Mouse (Mus musculus): ENCODE measurements around the gene Rsph1. TPM values are rescaled to one million over a fixed set of nuclear protein-coding genes. Genes with fewer than 3 reads are reported as not detected.
A peak's percentile ranks its signal among the peaks of the same experiment; 100 is the strongest.

Rsph1 gene
- polyA plus RNA-seq, 1 experiment: 10.4 TPM

DNA sequence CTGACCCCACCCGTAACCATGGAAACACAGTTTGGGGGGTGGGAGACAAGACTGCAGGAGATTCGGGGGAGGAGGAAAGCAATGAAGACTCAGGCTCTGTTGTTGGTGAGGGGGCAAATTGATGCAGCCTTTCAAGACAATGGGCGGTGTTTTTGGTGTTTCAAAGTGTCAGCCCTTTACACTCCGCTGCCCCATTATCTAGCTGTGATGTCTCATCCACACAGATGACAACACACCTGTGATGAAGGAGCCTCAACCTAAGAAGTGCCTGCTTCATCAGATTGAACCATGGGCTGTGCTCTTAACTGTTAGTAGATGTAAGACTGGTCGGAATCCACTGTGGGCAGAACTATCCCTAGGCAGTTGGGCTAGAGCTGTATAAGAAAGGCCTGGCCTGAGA, 13.4 kb downstream of the Rsph1 start:
- H3K4me1 ChIP-seq (ENCODE audit: control insufficient read depth, insufficient read depth, low read length): peaks cover 17% of the 10 kb centered on the region
- no peak for TF ChIP-seq POLR2A (IDR thresholded peaks at IDR 0.05; ENCODE audit: borderline replicate concordance, control insufficient read depth, low read depth, low read length)
- no peak overlapping the region for H3K4me3 ChIP-seq (replicated peaks; ENCODE audit: control insufficient read depth, low read depth, low read length)
- 79% methylated on average over 5 of the region's 5 CpGs for WGBS
- H3K27ac ChIP-seq (ENCODE audit: control insufficient read depth, insufficient read depth, low read depth, low read length, poor library complexity): no peak overlapping the region

DNA sequence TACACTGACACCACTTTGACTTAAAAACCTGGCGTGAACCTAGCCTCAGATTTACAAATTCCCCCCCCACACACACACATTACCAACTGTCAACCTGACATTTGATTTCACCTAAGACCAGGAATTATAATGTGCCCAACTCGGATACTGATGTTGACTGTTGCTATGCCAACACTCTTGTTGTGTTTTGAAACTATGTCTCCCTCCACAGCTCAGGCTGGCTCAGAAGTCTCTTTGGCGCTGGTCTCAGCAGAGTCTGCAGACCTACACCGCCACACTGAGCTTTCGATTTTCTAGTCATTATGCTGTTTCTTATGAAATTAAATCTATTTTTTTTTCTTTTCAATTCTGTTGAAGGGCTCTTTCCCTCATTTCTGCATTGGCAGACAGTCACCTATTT, 14.5 kb downstream of the Rsph1 start:
- 76% methylated on average over 5 of the region's 5 CpGs for WGBS
- no peak for TF ChIP-seq CTCF (IDR thresholded peaks at IDR 0.05; ENCODE audit: control insufficient read depth, insufficient read depth, low read length)
- no peak for TF ChIP-seq POLR2A (IDR thresholded peaks at IDR 0.05; ENCODE audit: borderline replicate concordance, control insufficient read depth, low read depth, low read length)
- Histone ChIP-seq H3K4me3 (replicated peaks; ENCODE audit: control insufficient read depth, low read depth, low read length) (no peak overlapping the region), H3K4me1 (ENCODE audit: control insufficient read depth, insufficient read depth, low read length) (peaks cover 14% of the 10 kb centered on the region), H3K27ac (ENCODE audit: control insufficient read depth, insufficient read depth, low read depth, low read length, poor library complexity) (no peak overlapping the region)

DNA sequence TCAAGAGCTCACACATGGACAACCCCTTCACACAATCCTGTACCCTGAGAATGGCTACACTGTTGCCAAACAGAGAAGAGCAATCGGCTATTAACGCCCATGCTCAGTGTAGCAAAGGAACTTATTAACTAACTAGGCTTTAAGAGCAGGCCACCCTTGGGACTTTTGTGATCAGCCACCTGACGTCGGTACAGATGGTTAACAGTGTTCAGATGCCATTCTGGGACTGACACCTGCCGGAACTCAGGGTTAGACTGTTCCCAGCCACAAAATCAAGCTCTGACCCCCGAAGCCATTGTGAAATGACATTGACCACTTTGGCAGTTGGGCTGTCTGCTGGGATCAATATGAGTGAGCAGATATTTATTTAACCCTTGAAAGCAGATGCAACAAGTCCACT, 15.8 kb downstream of the Rsph1 start:
- WGBS: 65% methylated on average over 6 of the region's 6 CpGs
- H3K27ac ChIP-seq (ENCODE audit: control insufficient read depth, insufficient read depth, low read depth, low read length, poor library complexity): no peak overlapping the region

DNA sequence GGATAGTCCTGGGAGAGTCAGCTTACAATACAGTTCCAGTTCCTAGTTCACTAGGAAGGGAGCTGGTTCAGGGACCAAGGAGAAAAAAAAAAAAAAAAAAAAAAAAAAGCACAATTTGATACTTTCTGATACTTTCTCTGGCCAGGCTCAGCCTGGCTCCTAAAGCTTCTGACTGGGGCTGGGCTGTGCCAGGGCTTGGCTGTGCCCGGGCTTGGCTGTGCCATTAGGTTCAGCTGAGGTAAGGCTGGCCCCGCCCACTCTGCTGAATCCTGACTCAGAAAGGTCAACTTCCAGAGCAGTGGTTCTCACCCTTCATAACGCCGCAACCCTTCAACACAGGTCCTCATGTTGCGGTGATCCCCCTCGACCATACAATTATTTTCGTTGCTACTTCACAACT, 16.8 kb downstream of the Rsph1 start:
- WGBS: 78% methylated on average over 7 of the region's 7 CpGs

More for the DNA sequence above, 15.8 kb downstream of the Rsph1 start:
- H3K4me1 ChIP-seq (ENCODE audit: control insufficient read depth, insufficient read depth, low read length): peaks cover 10% of the 10 kb centered on the region
- no peak for TF ChIP-seq CTCF (IDR thresholded peaks at IDR 0.05; ENCODE audit: control insufficient read depth, insufficient read depth, low read length)
- TF ChIP-seq POLR2A (IDR thresholded peaks at IDR 0.05; ENCODE audit: borderline replicate concordance, control insufficient read depth, low read depth, low read length): no peak
- H3K4me3 ChIP-seq (replicated peaks; ENCODE audit: control insufficient read depth, low read depth, low read length): no peak overlapping the region

DNA sequence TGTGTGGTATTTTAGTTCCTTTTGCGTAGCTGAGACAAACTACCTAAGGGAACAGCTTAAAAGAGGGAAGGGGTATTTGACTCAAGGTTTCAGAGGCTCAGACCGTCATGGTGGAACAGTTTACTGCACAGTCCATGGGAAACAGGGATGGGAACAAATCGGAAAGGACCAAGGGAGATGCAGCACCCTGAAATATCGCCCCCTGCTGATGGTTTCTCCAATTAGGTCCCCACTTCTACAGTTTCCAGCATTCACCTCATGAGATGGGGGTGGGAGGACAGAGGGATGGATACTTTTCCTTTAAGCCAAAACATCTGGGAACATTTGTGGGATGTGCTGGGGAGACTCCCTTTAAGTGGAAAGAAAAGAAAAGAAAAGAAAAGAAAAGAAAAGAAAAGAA, 17.4 kb downstream of the Rsph1 start:
- Histone ChIP-seq H3K4me3 (replicated peaks; ENCODE audit: control insufficient read depth, low read depth, low read length) (no peak overlapping the region), H3K27ac (ENCODE audit: control insufficient read depth, insufficient read depth, low read depth, low read length, poor library complexity) (no peak overlapping the region), H3K4me1 (ENCODE audit: control insufficient read depth, insufficient read depth, low read length) (peaks cover 4% of the 10 kb centered on the region)
- TF ChIP-seq CTCF (IDR thresholded peaks at IDR 0.05; ENCODE audit: control insufficient read depth, insufficient read depth, low read length): peak; percentile 38; the same call in 1 of the 2 replicates
- TF ChIP-seq POLR2A (IDR thresholded peaks at IDR 0.05; ENCODE audit: borderline replicate concordance, control insufficient read depth, low read depth, low read length): no peak
- WGBS: 68% methylated on average over 4 of the region's 4 CpGs

More for the DNA sequence above, 16.8 kb downstream of the Rsph1 start:
- peaks cover 4% of the 10 kb centered on the region for H3K4me1 ChIP-seq (ENCODE audit: control insufficient read depth, insufficient read depth, low read length)
- no peak overlapping the region for H3K27ac ChIP-seq (ENCODE audit: control insufficient read depth, insufficient read depth, low read depth, low read length, poor library complexity)
- no peak overlapping the region for H3K4me3 ChIP-seq (replicated peaks; ENCODE audit: control insufficient read depth, low read depth, low read length)
- no peak for TF ChIP-seq CTCF (IDR thresholded peaks at IDR 0.05; ENCODE audit: control insufficient read depth, insufficient read depth, low read length)
- TF ChIP-seq POLR2A (IDR thresholded peaks at IDR 0.05; ENCODE audit: borderline replicate concordance, control insufficient read depth, low read depth, low read length): no peak

DNA sequence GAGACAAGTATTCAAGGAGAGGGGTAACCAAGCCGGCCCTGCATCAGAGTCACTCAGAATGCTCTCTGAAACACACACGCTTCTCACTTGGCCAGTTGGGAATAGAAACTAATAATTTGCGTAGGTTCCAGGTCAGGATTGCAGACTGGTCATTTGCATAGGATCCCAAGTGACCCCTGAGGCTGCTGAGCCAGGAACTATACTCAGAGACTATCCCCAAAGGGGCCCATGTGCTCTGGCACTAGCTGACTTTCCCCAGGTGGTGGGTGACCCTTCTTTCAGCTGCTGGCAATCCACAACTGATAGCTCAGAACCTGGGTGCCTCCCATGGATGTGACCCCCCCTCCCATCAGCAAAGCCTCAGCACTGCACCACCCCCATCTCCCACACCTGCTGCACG, 18.0 kb downstream of the Rsph1 start:
- Histone ChIP-seq H3K4me3 (replicated peaks; ENCODE audit: control insufficient read depth, low read depth, low read length) (no peak overlapping the region), H3K4me1 (ENCODE audit: control insufficient read depth, insufficient read depth, low read length) (no peaks in the 10 kb centered on the region; the same call in 1 of the 2 replicates), H3K27ac (ENCODE audit: control insufficient read depth, insufficient read depth, low read depth, low read length, poor library complexity) (no peak overlapping the region)
- TF ChIP-seq POLR2A (IDR thresholded peaks at IDR 0.05; ENCODE audit: borderline replicate concordance, control insufficient read depth, low read depth, low read length): no peak
- no peak for TF ChIP-seq CTCF (IDR thresholded peaks at IDR 0.05; ENCODE audit: control insufficient read depth, insufficient read depth, low read length)
- WGBS: 69% methylated on average over 4 of the region's 4 CpGs

DNA sequence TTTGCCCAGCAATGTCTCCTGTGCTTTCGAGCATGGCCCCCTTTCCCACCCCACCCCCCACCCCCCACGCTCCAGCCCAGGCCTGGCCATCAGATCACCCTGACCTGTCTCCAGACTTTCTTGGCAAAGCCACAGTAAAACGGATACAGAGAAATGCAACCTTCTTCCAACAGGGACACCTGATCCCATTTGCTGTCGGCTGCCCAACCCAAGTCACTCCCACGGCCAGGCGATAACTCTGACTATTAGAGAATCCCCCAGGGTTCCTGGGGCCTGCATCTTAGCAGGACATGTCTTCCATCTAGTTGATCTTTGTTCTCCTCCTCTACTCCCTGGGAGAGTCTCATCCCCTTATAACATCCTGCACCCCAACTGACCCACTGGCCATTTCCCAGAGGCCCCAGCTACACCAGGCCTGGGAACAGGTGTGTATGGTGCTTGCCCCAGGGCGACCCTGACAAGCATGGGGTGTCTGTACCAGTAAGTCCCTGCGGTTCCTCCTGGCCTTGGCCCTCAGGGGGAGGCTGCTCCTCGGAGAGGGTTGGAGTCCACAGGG, 18.8 kb downstream of the Rsph1 start:
- Histone ChIP-seq H3K27ac (ENCODE audit: control insufficient read depth, insufficient read depth, low read depth, low read length, poor library complexity) (no peak overlapping the region), H3K4me1 (ENCODE audit: control insufficient read depth, insufficient read depth, low read length) (no peaks in the 10 kb centered on the region; the same call in 1 of the 2 replicates), H3K4me3 (replicated peaks; ENCODE audit: control insufficient read depth, low read depth, low read length) (no peak overlapping the region)
- TF ChIP-seq CTCF (IDR thresholded peaks at IDR 0.05; ENCODE audit: control insufficient read depth, insufficient read depth, low read length) (no peak), POLR2A (IDR thresholded peaks at IDR 0.05; ENCODE audit: borderline replicate concordance, control insufficient read depth, low read depth, low read length) (no peak)
- WGBS: 87% methylated on average over 9 of the region's 9 CpGs

DNA sequence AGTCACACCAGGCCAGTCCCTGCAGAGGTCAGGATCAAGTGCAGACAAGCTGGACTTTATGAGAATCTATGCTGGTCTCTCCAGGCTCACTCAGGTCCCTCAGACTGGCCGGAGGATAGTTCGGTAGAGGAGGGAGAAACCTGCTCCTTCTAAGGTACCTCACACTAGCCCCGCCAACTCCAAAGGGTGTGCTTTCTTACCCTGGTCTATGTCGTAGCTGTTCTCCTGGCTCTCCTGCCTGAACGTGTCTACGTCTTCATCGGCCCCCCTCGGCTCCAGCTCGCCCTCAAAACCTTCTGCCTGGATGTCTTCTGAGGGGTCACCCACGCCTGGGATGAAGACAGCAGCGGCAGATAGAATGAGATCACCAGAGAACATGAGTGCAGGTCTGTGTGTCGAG, 19.3 kb downstream of the Rsph1 start:
- Histone ChIP-seq H3K4me3 (replicated peaks; ENCODE audit: control insufficient read depth, low read depth, low read length) (no peak overlapping the region), H3K4me1 (ENCODE audit: control insufficient read depth, insufficient read depth, low read length) (no peaks in the 10 kb centered on the region), H3K27ac (ENCODE audit: control insufficient read depth, insufficient read depth, low read depth, low read length, poor library complexity) (no peak overlapping the region)
- WGBS: 83% methylated on average over 12 of the region's 12 CpGs
- TF ChIP-seq POLR2A (IDR thresholded peaks at IDR 0.05; ENCODE audit: borderline replicate concordance, control insufficient read depth, low read depth, low read length) (no peak), CTCF (IDR thresholded peaks at IDR 0.05; ENCODE audit: control insufficient read depth, insufficient read depth, low read length) (no peak)

DNA sequence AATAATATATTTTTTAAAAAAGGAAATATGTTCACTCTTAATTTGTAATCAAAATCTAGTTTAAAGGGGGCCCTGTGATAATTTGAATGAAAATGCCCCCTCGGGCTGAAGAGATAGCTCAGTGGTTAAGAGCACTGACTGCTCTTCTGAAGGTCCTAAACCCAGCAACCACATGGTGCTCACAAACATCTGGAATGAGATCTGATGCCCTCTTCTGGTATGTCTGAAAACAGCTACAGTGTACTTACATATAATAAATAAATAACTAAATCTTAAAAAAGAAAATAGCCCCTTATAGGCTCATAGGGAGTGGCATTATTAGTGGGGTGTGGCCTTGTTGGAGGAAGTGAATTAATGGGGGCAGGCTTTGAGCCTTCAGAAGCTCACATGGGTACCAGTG, 20.0 kb downstream of the Rsph1 start:
- no peak for TF ChIP-seq CTCF (IDR thresholded peaks at IDR 0.05; ENCODE audit: control insufficient read depth, insufficient read depth, low read length)
- TF ChIP-seq POLR2A (IDR thresholded peaks at IDR 0.05; ENCODE audit: borderline replicate concordance, control insufficient read depth, low read depth, low read length): no peak
- H3K4me3 ChIP-seq (replicated peaks; ENCODE audit: control insufficient read depth, low read depth, low read length): no peak overlapping the region
- WGBS: 36% methylated on average over 1 of the region's 1 CpGs
- H3K4me1 ChIP-seq (ENCODE audit: control insufficient read depth, insufficient read depth, low read length): no peaks in the 10 kb centered on the region
- H3K27ac ChIP-seq (ENCODE audit: control insufficient read depth, insufficient read depth, low read depth, low read length, poor library complexity): no peak overlapping the region
